Mouse (Mus musculus) frontal cortex, postnatal 10 days (tissue): ENCODE measurements around the gene H2-M10.4.
"Not testable (repeated sequence)": the region's sequence is repeated elsewhere in the genome, so short reads cannot be mapped to it uniquely, and the experiment has no call there.

Experiments
- DNase-seq, 2 experiments: peaks; one replicate each; pipeline ENCODE4 v3.0.0; 2022; ENCODE audit warnings: low spot score in 2 of 2, mixed read lengths in 1 of 2

Gene H2-M10.4

DNA sequence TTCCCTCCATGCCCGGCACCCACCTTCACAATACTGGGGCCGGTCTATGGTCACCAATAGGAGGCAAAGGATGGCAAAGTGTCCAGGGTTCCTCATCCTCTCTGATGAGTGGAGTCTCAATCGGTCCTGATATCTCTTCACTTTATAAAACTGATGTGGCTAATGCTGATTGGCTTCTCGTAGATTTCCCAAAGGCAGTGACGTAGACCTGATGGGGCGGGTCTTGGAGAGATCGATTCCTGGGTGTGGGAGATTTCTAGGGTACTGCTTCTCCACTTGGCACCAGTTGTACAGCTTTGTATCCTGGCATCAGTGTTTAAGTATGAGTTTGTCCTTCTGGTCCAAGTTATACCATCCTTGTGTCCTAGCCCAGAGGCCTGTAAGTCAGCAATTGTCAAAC, at the start of gene H2-M10.4:
TSS of gene H2-M10.4 (minus strand) at position 101 of the 400 bp plus-strand sequence.
- DNase-seq = no peak

- no peak for DNase-seq
Measured at GRCm38 (mm10) chr17:36503910-36504309, 41.8 kb upstream of the H2-M10.4 start.

DNA sequence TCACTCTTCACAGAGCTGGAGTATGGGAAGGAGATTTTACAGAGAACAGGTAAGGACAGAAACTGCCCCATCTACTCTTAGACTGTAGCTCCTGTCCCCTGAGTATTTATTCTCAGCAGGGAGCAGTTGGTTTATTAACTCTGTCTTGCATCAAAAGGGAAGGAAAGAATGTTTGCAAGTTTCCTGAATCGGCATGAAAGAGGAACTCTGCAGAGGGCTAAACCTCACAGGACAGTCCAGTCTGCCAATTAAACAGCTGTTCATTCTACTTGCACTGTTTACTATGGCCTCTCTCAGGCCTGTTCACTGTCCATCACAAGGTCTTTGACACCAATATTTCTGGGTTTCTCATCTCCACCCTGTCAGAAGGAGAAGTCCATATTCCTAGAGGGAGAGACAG, 38.3 kb upstream of the H2-M10.4 start:
- no peak for DNase-seq

GRCm38 (mm10) chr17:36488181-36488580, 26.0 kb upstream of the H2-M10.4 start:
- DNase-seq = not testable (repeated sequence)

GRCm38 (mm10) chr17:36486687-36487230, 24.6 kb upstream of the H2-M10.4 start:
- no peak for DNase-seq

DNA sequence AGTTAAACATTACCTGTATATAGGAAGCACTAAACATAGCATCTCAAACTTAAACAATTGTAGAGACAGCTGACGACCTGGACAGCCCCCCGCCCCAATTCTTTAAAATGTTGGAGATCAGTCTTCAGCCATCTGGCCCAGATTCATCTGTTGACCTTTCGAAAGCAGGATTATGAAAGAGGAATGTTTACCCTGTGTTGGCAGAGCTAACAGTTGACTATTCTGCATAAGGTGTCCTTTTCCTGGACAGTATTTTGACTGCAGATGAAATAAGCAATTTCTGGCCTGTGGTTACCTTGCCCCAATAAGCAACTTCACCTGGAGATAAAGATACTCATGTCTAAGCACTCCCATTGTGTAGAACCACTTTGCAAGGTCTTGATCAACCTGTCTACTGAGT, 21.7 kb upstream of the H2-M10.4 start:
- DNase-seq = no peak

GRCm38 (mm10) chr17:36456260-36456659, 5.9 kb downstream of the H2-M10.4 start:
- DNase-seq = no peak

GRCm38 (mm10) chr17:36431411-36431810, 30.7 kb downstream of the H2-M10.4 start:
- no peak for DNase-seq

DNA sequence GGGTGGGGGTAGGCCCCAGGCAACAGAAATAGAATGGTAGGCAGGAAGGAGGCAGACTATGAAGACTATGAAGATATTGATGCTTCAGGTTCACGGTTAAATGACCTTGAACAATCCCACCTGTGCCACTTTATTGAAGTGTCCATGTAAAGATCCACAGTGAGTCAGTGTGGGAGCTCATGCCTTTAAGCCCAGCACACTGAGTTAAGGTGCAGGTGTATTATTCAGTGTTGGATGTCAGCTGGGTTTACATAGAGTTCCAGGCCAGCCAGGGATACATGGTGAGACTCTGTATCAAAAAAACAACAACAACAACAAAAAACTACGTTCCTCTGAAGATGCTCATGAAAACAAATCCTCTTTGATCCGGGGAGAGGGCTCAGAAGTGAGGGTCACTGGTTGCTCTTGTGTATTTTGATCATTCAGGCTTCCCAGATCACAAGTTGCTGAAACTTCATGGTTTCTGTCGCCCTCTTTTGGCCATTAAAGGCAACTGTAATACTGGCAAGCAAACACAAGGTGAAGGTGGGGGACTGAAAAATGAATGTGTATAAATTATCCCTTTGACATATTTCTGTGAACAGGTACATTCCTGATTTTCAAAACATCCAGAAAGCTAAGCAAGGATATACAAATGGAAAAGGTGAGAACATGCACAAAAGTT, 43.9 kb downstream of the H2-M10.4 start:
- peak in 1 of 2 experiments; percentile 10 for DNase-seq

GRCm38 (mm10) chr17:36417416-36417815, 44.7 kb downstream of the H2-M10.4 start:
- DNase-seq = no peak

DNA sequence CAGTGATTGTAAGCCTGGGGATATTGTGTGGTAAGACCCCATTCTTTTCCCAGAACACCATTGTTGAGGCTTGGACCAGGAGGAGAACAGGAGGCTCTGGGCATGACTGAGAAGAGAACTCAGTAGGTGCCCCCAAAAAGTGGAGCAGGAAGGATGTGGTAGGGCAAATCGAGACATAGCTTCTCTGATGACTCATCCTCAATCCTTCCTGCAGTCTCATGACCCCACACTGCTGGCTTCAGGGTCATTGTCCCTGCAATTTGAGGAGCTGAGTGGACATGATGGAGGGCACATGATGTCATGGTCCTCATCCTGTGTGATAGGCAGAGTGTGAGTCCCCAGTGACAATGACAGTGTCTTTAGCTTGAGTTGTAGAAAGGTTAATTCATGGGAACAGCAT, 46.7 kb downstream of the H2-M10.4 start:
- no peak for DNase-seq

GRCm38 (mm10) chr17:36414361-36414760, 47.8 kb downstream of the H2-M10.4 start:
- no peak for DNase-seq
